Mouse (Mus musculus): ENCODE measurements around the gene Senp6. TPM values are rescaled to one million over a fixed set of nuclear protein-coding genes. Genes with fewer than 3 reads are reported as not detected.
A peak's percentile ranks its signal among the peaks of the same experiment; 100 is the strongest.

The Senp6 gene
- total RNA-seq, 4 experiments from 2014 or later = 56.7 to 70.5 (median 62.9) TPM

DNA sequence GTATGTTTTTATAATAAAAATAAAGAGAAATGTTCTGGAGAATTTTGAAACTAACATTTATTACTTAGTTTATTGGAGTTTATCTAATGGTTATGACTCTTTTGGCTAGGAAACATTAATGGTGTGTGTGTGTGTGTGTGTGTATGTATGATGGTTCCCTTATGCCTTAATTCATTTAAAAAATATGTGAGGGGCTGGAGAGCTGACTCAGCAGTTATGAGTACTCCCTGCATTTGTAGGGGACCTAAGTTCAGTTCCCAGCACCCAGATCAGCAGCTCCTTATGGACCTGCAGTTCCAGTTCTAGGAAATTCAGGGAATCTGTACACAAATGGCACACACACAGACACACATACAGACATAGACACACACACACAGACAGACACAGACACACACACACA, 104.5 kb downstream of the Senp6 start:
- no peak for DNase-seq (ENCODE audit: low spot score in 2 of 2)

DNA sequence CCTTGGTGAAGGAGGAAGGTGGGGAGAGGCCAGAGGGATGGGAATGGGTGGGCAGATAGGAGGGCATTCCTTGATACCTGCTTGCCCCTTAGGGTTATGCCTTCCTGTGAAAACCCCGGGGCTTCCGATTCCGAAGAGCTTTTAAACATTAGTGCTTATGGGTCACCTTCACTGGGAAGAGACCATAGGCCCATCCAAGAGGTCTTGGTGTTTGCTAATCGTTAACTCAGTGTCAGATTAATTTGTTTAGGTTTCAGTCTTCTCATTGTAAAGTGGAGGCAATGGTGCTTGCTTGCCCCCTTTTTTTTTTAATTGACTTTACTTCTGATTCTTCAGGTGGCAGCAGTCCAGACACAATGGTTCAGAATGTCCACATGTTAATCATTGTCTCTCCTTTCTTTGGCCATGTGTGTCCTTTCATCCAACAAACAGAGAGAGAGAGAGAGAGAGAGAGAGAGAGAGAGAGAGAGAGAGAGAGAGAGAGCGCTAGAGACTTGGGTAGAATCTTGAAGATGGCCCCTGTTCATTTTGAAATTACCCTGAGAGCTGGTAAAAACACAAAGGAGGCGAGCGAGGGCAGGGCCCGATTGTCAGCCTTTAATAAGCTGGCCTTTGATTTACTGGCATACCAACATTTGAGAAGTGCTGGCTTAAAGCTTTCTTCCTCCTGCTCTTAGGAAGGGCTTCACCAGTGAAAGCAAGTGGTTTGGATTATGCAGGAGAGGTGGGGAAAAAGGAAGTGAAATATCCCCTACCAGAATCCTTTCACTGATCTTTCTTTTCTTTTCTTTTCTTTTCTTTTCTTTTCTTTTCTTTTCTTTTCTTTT, 105.9 kb downstream of the Senp6 start:
- DNase-seq (ENCODE audit: low spot score in 2 of 2) = no peak

- peak in 1 of 2 experiments; percentile 34 for DNase-seq (ENCODE audit: low spot score in 2 of 2)
Observed at GRCm38 (mm10) chr9:80173629-80174028, 106.9 kb downstream of the Senp6 start.

DNA sequence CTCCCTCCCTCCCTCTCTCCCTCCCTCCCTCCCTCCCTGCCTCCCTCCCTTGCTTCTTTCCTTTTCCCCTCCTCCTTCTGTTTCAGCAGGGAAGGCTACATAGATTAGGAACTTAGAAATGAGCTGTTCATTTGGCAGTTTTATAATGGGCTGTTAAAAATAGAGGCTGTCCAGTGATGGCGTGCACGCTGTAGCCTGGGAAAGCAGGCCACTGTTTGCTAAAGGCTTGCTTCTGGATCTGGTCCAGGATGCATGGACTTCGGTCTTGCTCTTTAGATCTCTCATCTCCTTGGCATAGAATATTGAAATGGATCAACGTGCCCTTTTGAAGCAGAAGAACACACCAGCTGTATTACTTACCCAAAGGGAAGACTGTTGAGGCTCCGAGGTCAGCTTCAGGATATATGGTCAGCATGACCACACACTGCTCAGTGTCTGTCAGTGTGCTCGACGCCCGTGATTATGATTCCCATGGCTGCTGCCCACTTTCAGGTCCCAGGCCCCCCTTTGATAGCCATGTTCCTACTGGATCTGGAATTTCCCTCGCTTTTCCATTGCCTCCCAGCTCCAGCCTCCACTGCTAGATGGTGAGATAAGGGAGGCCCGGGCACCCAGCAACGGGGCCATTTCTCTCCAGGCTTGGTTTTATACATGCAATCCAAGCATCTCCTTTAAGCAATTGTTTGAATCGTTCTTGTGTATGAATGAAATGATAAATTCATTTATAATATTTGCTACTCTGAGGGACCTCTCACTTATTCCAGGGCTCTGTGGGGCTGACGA, 110.2 kb downstream of the Senp6 start:
- peak in 1 of 2 experiments; percentile 12 for DNase-seq (ENCODE audit: low spot score in 2 of 2)

DNA sequence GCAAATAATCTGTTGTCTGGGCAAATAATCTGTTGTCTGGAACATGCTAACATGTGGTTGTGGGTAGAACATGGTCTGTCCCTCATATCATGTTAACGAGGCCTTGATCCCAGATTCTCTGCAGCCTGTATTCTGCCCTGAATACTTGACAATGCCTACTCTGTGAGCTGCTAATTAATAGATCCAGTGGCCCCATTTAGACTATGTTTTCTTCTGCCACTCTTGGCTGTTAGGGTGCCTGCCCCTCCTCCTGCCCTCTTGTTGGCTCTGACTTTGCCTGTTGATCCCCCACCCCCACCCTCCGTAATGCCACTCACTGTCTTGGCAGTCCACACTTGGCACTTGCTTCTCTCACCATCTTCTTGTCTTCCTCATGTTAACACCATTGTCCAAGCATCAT, 112.0 kb downstream of the Senp6 start:
- DNase-seq (ENCODE audit: low spot score in 2 of 2) = no peak

DNA sequence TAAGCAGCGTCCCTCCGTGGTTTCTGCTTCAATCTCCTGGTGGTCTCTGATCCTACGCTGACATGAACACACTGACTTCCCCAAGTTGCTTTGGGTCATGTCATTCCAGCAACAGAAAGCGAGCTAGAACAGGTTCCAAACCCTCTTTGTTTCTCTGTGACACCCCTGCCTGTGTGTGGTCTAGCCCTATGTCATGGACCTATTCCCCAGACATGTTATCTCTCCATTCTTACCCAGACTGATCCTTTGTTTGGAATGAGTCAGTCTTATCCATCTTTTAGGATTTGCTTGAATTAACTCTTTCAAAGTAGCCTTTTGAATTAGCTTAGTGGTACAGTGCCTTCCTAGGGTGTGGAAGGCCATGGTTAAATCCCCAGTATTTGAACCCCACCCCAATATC, 113.0 kb downstream of the Senp6 start:
- no peak for DNase-seq (ENCODE audit: low spot score in 2 of 2)

GRCm38 (mm10) chr9:80180771-80181170, 114.1 kb downstream of the Senp6 start:
- DNase-seq (ENCODE audit: low spot score in 2 of 2) = no peak

DNA sequence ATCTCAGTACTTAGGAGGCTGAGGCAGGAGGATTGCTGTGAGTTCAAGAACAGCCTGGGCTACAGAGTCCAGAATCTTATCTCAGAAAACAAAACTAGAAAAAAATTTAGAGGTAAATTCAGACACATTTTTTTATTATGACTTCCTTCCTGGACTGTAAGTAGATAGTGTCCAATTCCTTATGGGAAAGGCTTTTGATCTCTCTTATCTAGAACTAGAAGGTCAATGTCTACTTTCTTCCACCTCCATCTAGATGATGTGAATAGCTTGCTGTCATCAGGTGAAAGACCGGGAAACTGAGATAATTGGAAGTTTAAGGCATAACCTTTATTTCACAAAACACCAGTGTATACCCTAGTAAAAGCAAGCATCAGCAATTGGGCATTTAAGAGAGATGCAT, 115.0 kb downstream of the Senp6 start:
- DNase-seq (ENCODE audit: low spot score in 2 of 2) = no peak

DNA sequence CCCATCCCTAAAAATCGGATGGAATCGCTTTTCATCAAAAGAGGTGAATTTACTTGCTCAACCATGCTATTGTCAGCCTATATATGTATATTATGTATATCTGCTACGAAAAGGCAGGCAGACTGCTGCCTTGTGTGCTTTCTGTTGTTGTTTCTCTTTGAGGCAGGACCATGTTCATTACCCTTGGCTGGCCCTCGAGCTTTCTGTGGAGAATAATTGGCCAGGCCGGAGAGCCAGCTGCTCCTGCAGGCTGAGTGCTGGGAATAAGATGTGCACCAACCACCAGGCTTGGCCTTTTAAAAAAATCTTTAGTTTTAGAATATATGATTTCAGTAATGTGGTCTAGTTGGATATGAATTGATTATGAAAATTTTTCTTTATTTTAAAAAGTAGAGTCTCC, 117.4 kb downstream of the Senp6 start:
- no peak for DNase-seq (ENCODE audit: low spot score in 2 of 2)

DNA sequence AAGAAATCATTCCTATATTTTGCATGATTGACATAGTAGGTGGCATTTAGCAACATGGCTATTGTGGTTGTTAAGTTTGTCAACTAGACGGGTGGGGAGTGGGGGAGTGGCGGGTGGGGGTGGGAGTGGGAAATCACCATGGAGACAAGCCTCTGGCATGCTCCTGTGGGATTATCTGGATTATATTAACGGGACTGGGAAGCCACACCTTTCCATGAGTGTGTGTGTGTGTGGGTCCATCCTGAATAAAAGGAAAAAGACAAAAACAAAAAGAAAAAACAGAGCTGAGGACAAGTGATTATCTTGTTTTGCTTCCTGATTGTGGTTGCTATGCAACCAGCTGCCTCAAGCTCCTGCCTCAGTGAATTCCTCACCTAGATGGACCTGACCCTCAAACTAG, 119.0 kb downstream of the Senp6 start:
- DNase-seq (ENCODE audit: low spot score in 2 of 2) = no peak

- no peak for DNase-seq (ENCODE audit: low spot score in 2 of 2)
Observed at GRCm38 (mm10) chr9:80186693-80187092, 120.0 kb downstream of the Senp6 start.

- DNase-seq (ENCODE audit: low spot score in 2 of 2) = no peak
Observed at GRCm38 (mm10) chr9:80188324-80188893, 121.7 kb downstream of the Senp6 start.

DNA sequence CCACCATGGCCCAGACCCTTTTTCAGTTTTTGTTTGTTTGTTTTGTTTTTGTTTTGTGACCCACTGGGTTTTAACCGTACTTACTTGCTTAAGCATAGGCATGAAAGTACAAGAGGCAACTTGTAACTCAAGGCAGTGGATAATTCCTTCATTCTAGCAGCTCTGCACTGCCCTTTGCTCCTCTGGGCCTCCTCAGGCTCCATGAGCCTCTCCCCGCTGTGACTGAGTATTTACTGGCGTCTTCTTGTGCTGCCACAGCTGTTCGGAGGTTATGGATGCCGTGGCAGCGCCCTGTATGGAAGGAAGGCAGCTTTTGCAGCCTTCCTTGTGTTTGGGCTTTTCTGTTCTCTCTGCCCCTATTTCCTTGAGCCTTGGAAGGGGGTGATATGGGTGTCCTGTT, 124.5 kb downstream of the Senp6 start:
- no peak for DNase-seq (ENCODE audit: low spot score in 2 of 2)

- peak in 1 of 2 experiments; percentile 22 for DNase-seq (ENCODE audit: low spot score in 2 of 2)
Observed at GRCm38 (mm10) chr9:80192324-80192723, 125.6 kb downstream of the Senp6 start.

GRCm38 (mm10) chr9:80194446-80194845, 127.7 kb downstream of the Senp6 start:
- no peak for DNase-seq (ENCODE audit: low spot score in 2 of 2)

Other genes starting within 250 kb of the Senp6 start
- gene Filip1, start 54.1 kb upstream of the Senp6 start, total RNA-seq (2022) = 100 to 1,000 TPM in 2 of 4 experiments, 10 to 100 TPM in 2; 92.2 to 133 (median 106) TPM
- gene Myo6, start 98.1 kb downstream of the Senp6 start, total RNA-seq (2022) = 10 to 100 TPM in 1 of 4 experiments, 1 to 10 TPM in 3; 5.2 to 10.1 (median 7.6) TPM